Mouse (Mus musculus) cerebellum, adult 2 months (tissue): ENCODE data around the gene Pde4dip.

ENCODE experiments used
- CTCF ChIP-seq: fragments of 200-500 bp; IDR thresholded peaks from 2 replicates; pipeline ENCODE4 v1.5.1; 2011; ENCODE audit warnings: low read depth, mild to moderate bottlenecking, control low read depth, low read length, moderate library complexity, borderline replicate concordance; ENCODE audit not compliant: insufficient read depth
- POLR2A ChIP-seq: fragments of 200-500 bp; IDR thresholded peaks from 2 replicates; pipeline ENCODE4 v1.6.1; 2011; ENCODE audit warnings: low read length, control low read depth, borderline replicate concordance; ENCODE audit not compliant: insufficient read depth

DNA sequence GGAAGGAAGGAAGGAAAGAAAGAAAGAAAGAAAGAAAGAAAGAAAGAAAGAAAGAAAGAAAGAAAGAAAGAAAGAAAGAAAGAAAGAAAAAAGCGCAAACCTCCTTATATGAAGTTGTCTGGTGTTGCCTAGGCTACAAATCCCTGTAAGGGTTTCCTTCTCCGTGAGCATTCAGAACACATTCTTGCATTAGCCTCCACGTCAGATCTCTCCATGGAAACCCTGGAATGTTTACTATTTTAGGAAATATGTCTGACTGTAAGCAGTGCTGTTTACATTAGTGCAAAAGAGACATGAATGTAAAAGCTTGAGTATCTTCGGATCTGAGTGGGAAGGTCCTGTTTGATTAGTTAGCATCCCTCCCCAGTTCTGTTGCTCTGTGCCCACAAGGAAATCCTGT, 112.3 kb downstream of the Pde4dip start:
- TF ChIP-seq POLR2A = no peak
- TF ChIP-seq CTCF = no peak
